Mouse (Mus musculus) bone marrow macrophage, adult 2 months (primary cell): ENCODE results near the gene Mrpl53.

Source experiments
- CTCF ChIP-seq: IDR thresholded peaks from 2 replicates; pipeline ENCODE4 v1.5.1; 2012; ENCODE audit warnings: low read depth, mild to moderate bottlenecking, low read length, moderate library complexity
- POLR2A ChIP-seq: IDR thresholded peaks from 2 replicates; pipeline ENCODE4 v1.6.1; 2012; ENCODE audit warnings: mild to moderate bottlenecking, low read depth, low read length, borderline replicate concordance

DNA sequence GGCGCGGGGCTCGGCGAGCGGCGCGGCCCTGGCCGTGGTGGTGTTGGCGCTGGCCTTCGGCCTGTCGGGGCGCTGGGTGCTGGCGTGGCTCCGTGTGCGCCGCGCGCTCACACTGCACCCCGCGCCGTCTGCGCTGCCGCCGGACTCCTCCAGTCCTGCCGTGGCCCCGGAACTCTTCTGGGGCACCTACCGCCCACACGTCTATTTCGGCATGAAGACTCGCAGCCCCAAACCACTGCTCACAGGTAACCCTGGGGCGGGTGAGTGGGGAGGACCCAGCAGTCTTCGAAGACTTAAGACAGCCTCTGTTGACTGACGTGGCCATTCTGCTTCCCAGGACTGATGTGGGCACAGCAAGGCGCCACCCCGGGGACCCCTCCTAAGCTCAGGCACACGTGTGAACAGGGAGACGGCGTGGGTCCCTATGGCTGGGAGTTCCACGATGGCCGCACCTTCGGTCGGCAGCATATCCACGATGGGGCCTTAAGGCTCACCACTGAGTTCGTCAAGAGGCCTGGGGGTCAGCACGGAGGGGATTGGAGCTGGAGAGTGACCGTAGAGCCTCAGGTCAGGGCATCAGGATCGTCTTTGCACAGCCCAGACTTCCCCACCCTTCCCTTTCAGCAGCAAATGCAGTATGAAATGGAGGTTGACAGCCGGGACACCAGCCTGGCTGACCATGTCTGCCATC, 7.0 kb downstream of the Mrpl53 start:
- no peak for TF ChIP-seq POLR2A
- no peak for TF ChIP-seq CTCF
